Mouse (Mus musculus) ZHBTc4 (cell line): ENCODE measurements around the gene Mpp2.

Experiments used
- DNase-seq: peaks from one replicate; pipeline ENCODE4 v3.0.0-alpha.2; 2011; ENCODE audit warnings: low read depth, low spot score

Mpp2 gene

DNA sequence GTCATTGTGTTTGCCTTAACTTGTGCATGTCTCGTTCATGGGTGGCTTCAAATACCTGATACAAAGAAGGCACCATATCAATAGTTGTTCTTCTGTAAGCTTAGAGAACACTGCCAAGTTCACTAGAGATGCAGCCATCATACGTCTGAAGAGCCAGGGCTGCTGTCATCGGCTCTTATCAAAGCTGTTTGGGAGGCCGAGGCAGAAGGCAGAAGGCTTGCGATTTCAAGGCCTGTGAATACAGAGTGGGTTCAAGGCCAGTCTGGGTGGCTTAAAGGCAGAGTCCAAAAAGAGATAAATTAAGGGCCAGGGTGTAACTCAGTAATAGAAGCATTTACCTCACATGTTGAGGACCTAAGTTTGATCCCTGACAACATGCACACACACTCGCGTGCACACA lies 52.0 kb downstream of the Mpp2 start:
- DNase-seq, result no peak

GRCm38 (mm10) chr11:102035456-102035960 lies 52.8 kb downstream of the Mpp2 start:
- no peak for DNase-seq

- DNase-seq, result no peak
Measured at GRCm38 (mm10) chr11:102034887-102035286, 53.4 kb downstream of the Mpp2 start.

DNA sequence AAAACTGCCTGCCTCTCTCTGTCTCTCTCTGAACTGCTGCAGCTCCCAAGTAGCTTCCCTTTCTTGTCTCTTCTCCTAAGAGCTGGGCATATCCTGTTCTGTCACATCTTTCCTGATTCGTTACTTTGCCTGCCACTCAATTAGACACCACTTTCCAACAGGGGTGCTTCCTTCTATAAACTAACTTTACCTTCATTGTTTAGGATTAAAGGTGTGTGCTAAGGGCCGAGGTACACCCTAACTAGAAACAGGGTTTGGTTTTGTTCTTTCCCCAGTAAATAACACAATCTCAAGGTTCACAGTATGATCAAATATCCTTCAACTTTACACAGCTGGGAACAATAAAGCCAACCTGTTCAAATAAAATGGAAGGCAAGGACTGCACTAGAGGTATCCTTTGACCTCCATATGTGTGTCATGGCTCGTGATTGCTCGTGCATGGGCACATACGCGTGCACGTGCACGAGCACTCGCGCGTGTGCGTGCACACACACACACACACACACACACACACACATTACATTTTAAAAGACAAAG lies 55.2 kb downstream of the Mpp2 start:
- DNase-seq, result no peak

GRCm38 (mm10) chr11:102031149-102031548 lies 57.2 kb downstream of the Mpp2 start:
- no peak for DNase-seq

- no peak for DNase-seq
Measured at GRCm38 (mm10) chr11:102029966-102030365, 58.3 kb downstream of the Mpp2 start.

DNA sequence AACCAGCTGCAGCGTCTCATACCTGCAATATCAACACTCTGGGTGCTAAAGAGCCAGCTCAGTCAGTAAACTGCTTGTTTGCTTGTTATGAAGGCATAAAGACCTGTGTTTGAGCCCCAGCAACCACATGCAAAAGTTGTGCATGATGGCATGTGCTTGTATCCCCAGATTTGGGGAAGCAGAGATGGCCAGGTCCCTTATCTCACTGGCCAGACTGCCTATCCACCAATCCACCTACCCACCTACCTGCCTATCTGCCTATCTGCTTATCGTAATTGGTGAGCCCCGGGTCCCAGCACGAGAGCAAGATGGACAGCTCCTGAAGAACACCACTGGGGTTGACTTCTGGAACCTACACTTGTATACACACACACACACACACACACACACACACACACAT lies 59.0 kb downstream of the Mpp2 start:
- DNase-seq, result no peak

DNA sequence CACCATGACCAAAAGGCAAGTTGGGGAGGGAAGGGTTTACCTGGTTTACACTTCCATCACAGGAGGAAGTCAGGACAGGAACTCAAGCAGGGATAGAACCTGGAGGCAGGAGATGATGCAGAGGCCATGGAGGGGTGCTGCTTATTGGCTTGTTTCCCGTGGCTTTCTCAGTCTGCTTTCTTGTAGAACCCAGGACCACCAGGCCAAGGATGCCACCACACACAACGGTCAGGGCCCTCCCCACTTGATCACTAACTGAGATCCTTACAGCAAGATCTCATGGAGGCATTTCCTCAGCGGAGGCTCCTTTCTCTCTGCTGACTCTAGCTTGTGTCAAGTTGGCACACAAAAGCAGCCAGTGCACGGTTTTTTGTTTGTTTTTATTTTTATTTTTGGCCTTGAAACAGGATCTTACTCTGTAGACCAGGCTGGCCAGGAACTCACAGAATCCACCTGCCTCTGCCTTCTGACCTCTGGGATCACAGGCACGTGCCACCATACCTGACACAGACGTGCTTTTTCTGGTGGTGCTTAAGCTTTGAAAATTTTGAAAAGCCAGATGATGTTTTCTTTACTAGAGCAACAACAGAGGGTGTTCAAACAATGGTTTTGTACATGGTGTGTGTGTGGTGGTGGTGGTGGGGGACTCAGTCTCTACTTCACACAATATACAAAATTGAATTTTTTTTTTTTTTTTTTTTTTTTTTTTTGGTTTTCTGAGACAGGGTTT lies 60.1 kb downstream of the Mpp2 start, which contains the start of gene Mpp3:
Gene Mpp3, minus strand, starts transcription at position 375 of the 730 bp plus-strand sequence.
- no peak for DNase-seq

- no peak for DNase-seq
Measured at GRCm38 (mm10) chr11:102027361-102028017, 60.8 kb downstream of the Mpp2 start.

DNA sequence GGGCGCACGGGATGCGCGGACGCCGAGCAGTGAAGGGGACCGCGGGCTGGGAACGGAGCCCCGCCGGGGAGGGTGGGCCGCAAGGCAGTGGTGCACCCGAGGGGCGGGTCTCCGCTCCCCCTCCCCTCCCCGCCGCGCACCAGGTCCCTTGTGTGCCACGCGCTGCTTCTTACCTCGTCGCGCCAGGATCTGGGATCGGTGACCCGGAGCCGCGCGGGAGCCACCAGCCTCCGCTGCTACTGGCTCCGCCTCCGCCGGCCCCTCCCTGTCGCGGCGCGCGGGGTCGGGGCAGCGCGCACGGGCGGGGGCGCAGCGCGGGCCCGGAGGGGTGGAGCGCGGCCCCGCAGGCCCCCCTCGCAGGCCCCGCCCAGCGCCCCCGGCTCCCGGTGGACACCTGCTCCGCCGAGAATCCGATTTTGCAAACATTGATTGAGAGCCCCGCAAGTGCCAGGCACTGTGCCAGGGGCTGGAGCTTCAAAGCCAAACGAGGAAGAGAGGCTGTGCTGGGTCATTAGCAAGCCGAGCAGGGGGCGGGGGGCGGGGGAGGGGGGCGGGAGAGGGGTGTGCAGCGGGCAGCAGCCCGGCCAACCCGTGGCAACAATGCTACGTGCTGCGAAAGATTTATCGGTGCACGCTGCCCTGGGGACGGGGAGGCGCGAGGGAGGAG lies 61.5 kb downstream of the Mpp2 start:
- DNase-seq, result peak; percentile 72

GRCm38 (mm10) chr11:102025991-102026660 lies 62.2 kb downstream of the Mpp2 start:
- no peak for DNase-seq

GRCm38 (mm10) chr11:102025354-102025753 lies 63.0 kb downstream of the Mpp2 start:
- no peak for DNase-seq

- DNase-seq, result no peak
Measured at GRCm38 (mm10) chr11:102024875-102025274, 63.4 kb downstream of the Mpp2 start.

DNA sequence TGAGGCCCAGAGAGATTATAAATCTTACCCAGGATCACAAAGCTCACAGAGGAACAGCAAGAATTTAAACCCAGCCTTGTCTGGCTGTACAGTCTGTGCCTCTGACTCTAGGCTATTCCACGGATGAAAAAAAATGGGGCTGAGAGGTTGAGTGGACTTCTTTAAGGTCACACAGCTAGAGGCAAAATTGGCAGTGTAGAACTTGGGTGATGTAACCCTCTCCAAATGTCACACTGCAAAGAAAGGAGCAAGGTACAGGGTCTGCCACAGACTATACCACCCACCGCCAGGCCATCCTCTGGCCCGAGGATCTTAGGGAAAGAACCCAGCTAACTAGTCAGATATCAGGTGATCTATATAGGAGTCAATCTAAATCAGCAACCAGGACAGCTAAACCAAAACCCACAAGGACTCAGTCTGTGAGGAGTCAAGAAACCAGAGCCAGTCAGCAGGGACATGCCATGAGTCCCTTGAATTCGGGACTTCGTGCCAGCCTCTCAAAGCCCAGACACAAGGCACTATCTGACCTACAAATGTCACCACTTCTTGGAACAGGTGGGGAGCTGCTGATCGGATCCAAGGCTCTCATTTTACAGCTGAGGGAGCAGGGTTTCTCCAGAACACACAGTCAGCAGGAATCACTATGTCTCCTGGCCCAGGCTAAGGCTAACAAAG lies 64.1 kb downstream of the Mpp2 start:
- no peak for DNase-seq

DNA sequence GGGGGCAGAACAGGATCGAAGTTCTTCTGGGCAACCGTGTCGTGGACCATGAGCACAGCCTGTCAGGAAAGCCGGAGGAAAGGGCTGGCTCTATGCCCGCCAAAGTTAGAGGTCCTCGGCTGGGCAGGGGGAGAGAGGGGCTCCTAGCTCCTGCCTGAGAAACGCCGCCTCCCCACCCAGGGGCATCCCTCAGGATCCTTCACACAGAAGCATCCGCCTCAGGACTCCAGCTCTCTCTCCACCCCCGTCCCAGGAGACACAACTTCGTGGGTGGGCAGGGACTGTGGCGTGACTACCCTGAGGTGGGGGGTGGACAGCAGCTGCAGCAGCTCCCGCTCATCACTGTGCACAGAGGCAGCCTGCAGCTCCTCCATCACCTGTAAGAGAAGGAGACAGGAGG lies 64.9 kb downstream of the Mpp2 start:
- no peak for DNase-seq

GRCm38 (mm10) chr11:102021196-102021595 lies 67.1 kb downstream of the Mpp2 start:
- DNase-seq, result no peak

DNA sequence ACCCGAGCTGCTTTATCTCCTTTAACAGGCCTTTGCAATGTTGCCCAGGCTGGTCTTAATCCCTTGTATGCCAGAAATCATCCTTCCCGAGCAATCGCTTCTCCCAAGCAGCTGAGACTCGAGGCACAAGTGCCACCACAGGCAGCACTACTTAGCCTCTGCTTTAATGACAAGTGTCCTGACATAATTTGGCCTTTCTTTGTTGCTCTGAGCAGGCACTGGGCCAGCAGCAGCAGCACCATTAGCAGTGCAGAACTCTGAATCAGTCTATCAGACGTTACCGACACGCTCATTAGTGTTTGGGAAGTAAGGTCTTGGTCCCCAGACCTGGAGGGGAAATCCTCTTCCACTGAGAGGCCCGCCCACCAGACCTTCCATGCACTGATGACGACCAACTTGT lies 68.6 kb downstream of the Mpp2 start:
- DNase-seq, result no peak

- DNase-seq, result no peak
Measured at GRCm38 (mm10) chr11:102016136-102016535, 72.2 kb downstream of the Mpp2 start.

GRCm38 (mm10) chr11:102015472-102015871 lies 72.8 kb downstream of the Mpp2 start:
- no peak for DNase-seq

DNA sequence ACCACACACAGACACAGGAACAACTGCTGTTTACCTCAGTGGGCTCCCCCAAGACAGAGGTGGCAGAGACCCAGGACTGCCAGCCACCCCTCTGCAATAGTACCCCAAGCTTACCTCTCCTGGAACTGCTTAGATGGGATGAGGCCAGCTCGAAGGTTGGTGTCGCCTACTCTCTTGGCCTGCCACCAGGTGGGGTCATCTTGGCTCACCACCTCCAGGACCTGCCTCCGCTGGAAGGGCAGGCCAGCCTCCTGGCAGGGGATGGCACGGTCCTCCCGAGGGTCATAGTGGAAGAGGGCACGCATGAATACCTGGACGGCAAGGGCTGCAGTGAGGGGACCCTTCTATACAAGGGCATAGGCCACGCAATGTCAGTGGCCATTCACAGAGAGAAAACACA lies 75.1 kb downstream of the Mpp2 start:
- no peak for DNase-seq

- no peak for DNase-seq
Measured at GRCm38 (mm10) chr11:102011510-102011909, 76.8 kb downstream of the Mpp2 start.
